Mouse (Mus musculus): Measurements from ENCODE around the gene 2700097O09Rik.
"Not testable (repeated sequence)": the region's sequence is repeated elsewhere in the genome, so short reads cannot be mapped to it uniquely, and the experiment has no call there.

The 2700097O09Rik gene

DNA sequence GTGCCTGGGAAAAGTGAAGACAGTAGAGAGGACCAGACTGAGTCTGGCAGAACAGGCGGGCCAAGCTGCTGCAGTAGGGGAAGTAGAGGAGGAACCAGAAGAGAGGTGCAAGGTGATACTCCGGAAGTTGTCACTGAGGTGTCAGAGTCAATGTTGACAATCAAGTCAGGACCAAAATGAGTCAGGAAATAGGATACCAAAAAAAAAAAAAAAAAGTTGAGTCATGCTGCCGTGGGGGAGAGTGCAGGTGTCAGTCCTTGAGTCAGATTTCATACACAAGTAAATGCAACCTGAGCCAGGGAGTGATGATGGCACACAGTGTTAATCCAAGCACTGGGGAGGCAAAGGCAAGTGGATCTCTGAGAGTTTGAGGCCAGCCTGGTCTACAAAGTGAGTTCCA, 52.8 kb downstream of the 2700097O09Rik start:
- DNase-seq, result no peak

- no peak for DNase-seq
These were observed 56.6 kb downstream of the 2700097O09Rik start for GRCm38 (mm10) chr12:55023284-55023683.

DNA sequence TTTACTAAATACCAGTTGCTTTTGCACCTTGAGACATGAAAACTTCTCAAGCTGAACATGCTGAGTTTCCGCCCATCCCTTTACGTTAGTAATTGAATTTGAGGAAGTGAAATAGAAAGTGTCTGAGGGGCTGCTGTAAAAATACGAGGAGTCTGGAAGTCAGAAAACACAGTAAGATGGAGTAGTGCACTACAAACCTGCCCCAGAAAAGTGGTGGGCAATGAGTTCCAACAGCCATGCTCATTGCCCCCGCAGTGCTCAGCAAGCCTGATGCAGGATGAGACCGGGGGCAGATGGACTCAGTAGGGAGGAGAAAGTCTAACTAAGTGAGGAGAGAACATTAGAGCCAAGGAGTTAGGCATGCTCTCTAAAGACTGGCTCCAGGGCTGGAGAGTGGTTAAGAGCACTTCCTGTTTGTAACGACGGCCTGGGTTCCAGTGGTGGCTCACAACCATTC, 60.5 kb downstream of the 2700097O09Rik start:
- no peak for DNase-seq

DNA sequence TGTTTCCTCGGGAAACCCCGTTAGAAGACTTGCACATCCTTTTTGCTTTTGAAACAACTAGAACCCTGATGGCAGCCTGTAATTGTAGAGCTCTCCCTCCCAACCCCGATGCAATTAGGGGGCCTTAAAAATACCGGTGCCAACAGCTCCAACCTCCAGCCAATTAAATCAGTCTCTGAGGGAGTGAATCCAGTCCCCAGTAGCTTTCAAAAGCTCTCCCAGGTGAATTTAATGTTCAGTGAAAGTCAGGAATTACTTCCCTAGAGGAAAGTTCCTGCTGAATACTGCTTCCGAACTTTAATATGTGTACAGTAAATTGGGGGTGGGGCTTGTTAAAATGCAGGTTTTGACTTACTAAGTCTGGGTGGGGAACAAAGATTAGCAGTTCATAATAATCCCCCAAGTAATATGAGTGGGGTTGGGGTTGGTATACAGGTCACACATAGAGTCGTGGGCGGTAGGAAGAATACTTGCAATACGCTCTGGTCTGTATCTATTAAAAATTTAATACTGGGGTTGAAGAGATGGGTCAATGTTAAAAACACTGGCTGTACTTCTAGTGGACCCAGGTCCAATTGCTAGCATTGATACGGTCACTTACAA, 62.7 kb downstream of the 2700097O09Rik start:
- DNase-seq, result no peak

- no peak for DNase-seq
These were observed 63.4 kb downstream of the 2700097O09Rik start for GRCm38 (mm10) chr12:55016339-55017118.

- DNase-seq, result no peak
These were observed 64.5 kb downstream of the 2700097O09Rik start for GRCm38 (mm10) chr12:55015428-55015827.

DNA sequence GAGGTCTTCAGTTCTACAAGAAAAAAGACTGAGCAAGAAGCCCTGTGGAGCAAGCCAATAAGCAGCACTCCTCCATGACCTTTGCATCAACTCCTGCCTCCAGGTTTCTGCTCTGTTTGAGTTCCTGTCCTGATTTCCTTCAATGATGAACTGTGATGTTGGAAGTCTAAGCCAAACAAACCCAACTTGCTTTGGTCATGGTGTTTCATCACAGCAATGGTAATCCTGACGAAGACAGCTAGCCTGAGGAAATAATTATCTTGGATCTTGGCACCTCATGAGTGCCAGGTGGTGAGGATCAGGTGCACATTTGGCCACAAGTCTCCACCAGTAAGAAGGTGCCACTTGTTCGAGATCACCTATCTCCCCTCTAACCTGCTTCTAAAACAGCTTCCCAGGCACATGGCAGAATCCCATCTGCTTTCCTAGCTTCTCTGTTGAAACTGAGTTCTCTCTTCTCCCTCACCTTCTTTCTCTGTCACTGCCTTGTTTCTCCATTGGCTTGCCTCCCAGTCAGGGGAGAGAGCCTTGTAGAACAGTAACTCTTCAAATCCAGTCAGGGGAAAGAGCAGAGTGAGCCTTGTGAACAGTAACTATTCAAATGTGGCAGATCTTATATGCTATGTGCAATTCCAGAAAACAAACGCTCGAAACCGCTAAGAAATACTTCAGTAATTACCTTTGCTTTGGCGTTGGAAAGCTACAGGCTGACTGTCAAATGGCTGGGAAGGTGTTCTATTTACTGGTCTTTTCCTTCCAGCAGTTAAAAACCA, 66.1 kb downstream of the 2700097O09Rik start, which contains the start of gene Baz1a:
Gene Baz1a, minus strand, starts transcription at position 723 of the 773 bp plus-strand sequence.
- DNase-seq, result peak; percentile 4 to 5

- no peak for DNase-seq
These were observed 66.9 kb downstream of the 2700097O09Rik start for GRCm38 (mm10) chr12:55013031-55013430.

- DNase-seq, result no peak
These were observed 72.4 kb downstream of the 2700097O09Rik start for GRCm38 (mm10) chr12:55007361-55008008.

DNA sequence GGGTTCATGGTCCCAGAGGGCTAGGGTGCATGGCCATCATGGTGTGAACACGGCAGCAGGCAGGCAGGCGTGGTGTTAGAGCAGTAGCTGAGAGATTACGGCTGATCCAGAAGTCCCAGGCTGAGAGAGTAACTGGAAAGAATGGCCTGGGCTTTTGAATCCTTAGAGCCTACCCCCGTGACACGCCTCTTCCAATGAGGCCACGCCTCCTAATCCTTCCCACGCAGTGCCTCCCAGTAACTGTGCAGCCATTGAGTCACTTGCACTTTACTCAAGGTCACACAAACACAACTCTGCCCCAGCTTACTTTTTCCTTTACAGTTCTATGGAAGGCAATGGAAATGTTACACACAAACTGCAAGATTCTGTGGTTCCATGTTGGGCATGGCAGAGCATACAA, 73.8 kb downstream of the 2700097O09Rik start:
- DNase-seq, result no peak

DNA sequence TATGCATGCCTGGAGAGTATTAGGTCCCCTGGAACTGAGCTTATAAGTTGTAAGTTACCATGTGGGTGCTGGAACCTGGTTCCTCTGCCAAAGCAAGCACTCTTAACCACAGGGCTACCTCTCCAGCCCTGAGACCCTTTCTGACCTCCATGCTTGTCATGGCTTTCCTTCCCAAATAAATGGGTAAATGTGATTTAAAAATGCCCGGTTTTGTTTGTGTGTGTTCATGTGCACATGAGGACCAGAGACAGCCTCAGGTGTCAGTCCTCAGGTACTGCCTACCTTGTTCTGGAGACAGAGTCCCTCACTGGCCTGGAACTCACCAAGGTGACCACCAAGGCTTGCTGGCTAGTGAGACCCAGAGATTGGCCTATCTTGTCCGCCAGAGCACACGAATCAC, 75.5 kb downstream of the 2700097O09Rik start:
- DNase-seq, result no peak

DNA sequence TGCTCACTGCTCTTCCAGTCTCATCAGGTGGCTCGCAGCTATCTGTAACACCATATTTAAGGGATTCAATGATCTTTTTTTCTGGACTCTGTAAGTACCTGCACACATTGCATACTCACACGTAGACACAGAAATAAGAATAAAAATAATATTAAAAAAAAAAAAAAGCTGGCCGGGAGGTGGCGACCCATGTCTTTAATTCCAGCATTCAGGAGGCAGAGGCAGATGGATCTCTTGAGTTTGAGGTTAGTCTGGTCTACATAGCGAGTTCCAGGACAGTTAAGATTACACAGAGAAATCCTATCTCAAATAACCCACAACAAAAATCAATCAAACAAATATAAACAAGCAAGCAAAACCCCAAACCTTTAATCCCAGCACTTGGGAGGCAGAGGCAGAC, 76.1 kb downstream of the 2700097O09Rik start:
- DNase-seq, result no peak

GRCm38 (mm10) chr12:55002532-55002931, 77.4 kb downstream of the 2700097O09Rik start:
- DNase-seq, result not testable (repeated sequence)

GRCm38 (mm10) chr12:54999016-54999690, 80.8 kb downstream of the 2700097O09Rik start:
- no peak for DNase-seq

DNA sequence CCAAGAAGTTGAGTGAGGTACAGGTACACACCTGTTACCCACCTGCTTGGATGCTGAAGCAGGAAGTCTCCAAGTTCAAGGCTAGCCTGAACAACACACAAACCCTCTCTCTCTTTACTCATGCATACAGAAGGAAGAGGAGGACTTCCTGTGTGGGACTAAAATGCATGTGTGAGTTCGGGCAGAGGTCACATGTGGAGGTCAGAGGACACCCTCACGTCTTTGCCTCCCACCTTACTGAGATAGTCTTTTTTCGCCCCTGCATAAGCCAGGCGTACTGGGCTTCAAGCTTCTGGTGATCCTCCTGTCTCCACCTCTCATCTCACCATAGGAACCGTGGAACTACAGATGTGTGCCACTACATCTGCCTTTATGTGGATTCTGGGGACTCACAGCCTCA, 81.5 kb downstream of the 2700097O09Rik start:
- DNase-seq, result no peak

GRCm38 (mm10) chr12:54996979-54997474, 82.9 kb downstream of the 2700097O09Rik start:
- DNase-seq, result no peak

GRCm38 (mm10) chr12:54995965-54996364, 83.9 kb downstream of the 2700097O09Rik start:
- DNase-seq, result no peak
